Mouse (Mus musculus) brain, embryonic 14.5 days (tissue): Measurements from ENCODE around the gene Gm20431.
"Not testable (repeated sequence)": the region's sequence is repeated elsewhere in the genome, so short reads cannot be mapped to it uniquely, and the experiment has no call there.

Source experiments
- CTCF ChIP-seq: fragments of 200-500 bp; IDR thresholded peaks from 2 replicates; pipeline ENCODE4 v1.5.1; 2012; ENCODE audit warnings: inconsistent platforms, mild to moderate bottlenecking, moderate library complexity, borderline replicate concordance; ENCODE audit not compliant: insufficient read depth, insufficient read length; ENCODE audit errors: extremely low read depth
- POLR2A ChIP-seq: fragments of 200-500 bp; IDR thresholded peaks from 2 replicates; pipeline ENCODE4 v1.6.1; 2012; ENCODE audit warnings: mild to moderate bottlenecking, inconsistent platforms, borderline replicate concordance; ENCODE audit not compliant: poor library complexity, insufficient read depth, insufficient read length, severe bottlenecking; ENCODE audit errors: extremely low read depth

DNA sequence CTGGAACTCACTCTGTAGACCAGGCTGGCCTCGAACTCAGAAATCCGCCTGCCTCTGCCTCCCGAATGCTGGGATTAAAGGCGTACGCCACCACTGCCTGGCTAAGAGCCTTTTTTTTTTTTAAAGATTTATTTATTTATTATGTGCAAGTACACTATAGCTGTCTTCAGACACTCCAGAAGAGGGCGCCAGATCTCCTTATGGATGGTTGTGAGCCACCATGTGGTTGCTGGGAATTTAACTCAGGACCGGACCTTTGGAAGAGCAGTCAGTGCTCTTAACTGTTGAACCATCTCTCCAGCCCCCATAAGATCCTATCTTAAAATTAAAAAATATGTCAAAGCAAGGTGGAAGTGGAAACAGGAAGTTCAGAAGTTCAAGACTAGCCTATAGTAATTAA, 48.0 kb downstream of the Gm20431 start:
- not testable (repeated sequence) for TF ChIP-seq CTCF, POLR2A
